Mouse (Mus musculus) kidney, adult 9 months (tissue): ENCODE measurements around the gene Olfr884.

Experiments
- DNase-seq: peaks from one replicate; pipeline ENCODE4 v3.0.0; 2022

The Olfr884 gene

DNA sequence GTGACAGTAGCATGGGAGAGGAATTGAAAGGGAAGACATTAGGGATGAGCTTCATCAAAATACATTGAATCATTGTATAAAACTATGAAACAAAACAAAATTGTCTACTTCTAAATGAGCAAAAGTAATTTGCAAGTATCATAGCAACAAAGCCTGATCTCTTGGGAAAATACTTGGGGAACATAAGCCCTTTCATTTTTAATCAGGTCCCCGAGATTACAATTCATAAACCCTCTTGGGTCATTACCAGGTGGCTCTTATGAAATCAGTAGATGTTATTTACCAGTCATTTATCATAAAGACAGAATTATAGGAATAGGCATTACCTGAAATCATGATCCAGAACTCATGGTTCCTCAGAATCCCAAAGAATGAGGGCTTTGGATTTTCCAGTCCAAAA, at the start of gene Olfr884:
Gene Olfr884, plus strand, starts transcription at position 301 of the 400 bp plus-strand sequence.
- no peak for DNase-seq

DNA sequence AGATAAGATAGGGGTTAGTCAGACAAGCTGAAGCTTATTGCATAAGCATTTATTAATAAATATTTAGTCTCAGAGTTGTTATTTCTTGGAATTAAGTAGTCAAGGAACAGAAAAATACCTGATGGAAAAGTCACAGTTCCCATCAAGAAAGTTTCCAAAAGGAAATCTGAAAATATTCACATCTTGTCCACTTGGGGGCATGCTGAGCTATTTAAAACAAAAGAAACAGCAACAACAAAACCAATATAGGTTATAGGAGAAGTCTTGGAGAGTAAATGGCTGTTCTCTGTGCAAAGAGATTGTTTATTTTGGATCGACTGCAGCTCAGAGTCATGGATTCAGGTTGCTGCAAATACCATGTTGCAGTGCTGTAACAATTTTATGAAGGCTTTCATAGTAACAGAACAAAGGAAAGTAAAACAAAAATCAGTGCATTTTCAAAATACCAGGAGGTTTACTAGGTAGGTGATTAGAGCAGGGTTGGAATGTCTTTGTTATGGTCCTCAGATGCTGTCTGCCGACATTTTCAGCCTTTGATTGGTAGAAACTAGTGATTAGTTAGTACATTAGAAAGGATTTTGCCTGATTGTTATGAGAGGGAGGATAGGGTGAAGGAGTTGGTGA, 47.7 kb upstream of the Olfr884 start:
- DNase-seq, result no peak

DNA sequence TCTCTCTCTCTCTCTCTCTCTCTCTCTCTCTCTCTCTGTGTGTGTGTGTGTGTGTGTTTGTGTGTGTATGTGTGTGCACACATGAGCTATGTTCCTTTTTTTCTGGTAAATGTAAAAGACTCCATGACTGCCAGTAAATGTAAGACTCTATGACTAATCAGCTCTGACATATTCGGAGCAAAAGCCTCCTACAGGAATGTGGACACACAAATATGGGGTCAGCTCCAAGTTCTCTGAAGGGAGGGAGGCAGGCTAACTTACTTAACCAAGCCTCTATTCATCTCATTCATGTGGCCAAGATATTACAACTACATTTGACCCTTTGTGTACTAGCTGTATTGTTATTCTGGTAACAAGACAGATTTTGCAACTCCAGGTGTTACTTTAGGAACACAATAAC, 46.3 kb upstream of the Olfr884 start:
- no peak for DNase-seq

DNA sequence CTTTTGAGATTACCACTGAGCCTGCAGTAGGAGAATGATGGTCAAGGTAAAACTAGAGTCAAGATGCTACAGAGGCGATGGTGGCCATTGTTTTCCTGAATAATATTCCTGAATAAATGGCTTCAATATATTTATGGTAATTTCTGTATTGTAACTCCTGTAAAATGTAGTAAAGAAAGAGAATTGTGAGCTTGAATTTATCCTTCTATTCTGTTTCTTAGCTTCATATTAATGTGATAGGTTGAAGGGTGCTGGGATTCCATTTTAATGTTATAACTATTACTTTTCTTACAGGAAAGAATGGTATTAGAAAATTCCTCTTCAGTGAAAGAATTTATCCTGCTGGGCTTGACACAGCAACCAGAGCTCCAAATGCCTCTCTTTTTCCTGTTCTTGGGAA, 20.8 kb upstream of the Olfr884 start, which contains the start of gene Olfr883:
Gene Olfr883, plus strand, starts transcription at position 301 of the 400 bp plus-strand sequence.
- no peak for DNase-seq

DNA sequence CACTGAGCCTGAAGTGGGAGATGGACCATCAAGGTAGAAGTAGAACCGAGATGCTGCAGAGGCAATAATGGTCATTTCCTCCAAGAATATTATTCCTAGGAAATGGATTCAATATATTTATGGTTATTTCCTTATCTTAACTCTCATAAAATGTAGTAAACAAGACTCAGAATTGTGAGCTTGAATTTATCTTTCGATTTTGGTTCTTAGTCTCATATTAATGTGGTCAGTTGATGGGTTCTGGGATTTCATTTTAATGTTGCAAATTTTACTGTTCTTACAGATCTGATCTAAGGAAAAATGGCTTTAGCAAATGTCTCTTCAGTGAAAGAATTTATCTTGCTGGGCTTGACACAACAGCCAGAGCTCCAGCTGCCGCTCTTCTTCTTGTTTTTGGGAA, 14.7 kb downstream of the Olfr884 start, which contains the start of gene Olfr885:
Gene Olfr885, plus strand, starts transcription at position 301 of the 400 bp plus-strand sequence.
- no peak for DNase-seq

DNA sequence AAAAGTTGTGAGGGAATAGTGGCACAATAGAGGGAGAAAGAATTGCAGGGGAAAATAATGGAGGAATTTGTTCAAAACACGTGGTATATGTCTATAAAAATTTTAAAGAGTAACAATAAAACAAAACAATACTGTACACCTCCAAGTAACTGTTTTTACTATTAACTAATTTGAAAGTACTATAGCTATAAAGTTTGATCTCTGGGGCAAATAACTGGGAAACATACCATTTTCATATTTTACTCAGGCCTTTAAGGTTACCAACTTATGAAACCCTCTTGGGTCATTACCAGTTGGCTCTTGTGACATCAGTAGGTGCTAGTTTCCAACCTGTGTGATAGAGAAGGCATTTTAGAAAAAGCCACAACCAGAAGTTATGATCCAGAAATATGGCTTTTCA, 37.4 kb downstream of the Olfr884 start, which contains the start of gene Olfr887:
Gene Olfr887, plus strand, starts transcription at position 301 of the 400 bp plus-strand sequence.
- DNase-seq, result no peak
